Mouse (Mus musculus): ENCODE results near the gene Wdr76. TPM values are rescaled to one million over a fixed set of nuclear protein-coding genes. Genes with fewer than 3 reads are reported as not detected.
"Not testable (repeated sequence)": the region's sequence is repeated elsewhere in the genome, so short reads cannot be mapped to it uniquely, and the experiment has no call there.

The Wdr76 gene
- polyA plus RNA-seq, 1 experiment from 2014 or later: 7.5 TPM

DNA sequence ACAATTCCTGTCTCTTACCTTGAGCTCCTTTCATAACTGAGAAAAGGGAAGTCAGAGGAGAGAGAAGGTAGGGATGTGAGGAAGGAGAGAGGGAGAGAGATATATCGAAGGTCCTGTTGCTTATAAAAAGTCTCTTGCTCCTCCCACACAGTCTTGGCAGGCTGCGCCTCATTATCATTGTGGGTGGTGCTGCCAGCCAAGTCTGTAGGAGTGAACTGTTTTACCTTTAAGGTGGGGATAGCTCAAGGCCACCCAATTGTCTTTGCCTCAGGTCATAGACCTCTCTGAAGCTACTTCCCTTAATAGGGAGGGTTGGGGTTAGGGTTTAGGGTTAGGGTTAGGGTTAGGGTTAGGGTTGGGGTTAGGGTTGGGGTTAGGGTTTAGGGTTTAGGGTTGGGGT, 15.5 kb downstream of the Wdr76 start:
- no peaks in the 10 kb centered on the region for H3K4me1 ChIP-seq (replicated peaks)
- H3K4me3 ChIP-seq: no peak overlapping the region
- H3K9ac ChIP-seq: no peak overlapping the region
- no peak overlapping the region for H3K27ac ChIP-seq (ENCODE audit: poor library complexity, severe bottlenecking)
- H3K9me3 ChIP-seq (replicated peaks): no peaks in the 10 kb centered on the region
- no peaks in the 10 kb centered on the region for H3K27me3 ChIP-seq (replicated peaks)
- WGBS: 93% methylated on average over 2 of the region's 2 CpGs
- no peak overlapping the region for H3K4me2 ChIP-seq
- ATAC-seq (ENCODE audit: insufficient number of reproducible peaks, low FRiP score): no peak
- peaks cover 48% of the 10 kb centered on the region for H3K36me3 ChIP-seq

DNA sequence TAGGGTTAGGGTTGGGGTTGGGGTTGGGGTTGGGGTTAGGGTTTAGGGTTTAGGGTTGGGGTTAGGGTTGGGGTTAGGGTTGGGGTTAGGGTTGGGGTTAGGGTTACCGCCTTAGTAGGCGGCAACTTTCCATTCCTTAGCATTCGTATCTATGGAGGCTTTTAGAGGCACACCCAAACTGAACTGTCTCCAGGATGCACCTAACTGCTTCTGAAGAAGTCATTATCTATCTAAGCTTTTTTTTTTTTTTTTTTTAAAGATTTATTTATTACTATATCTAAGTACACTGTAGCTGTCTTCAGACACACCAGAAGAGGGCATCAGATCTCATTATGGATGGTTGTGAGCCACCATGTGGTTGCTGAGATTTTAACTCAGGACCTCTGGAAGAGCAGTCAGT, 16.3 kb downstream of the Wdr76 start:
- H3K9me3 ChIP-seq (replicated peaks); ATAC-seq (ENCODE audit: insufficient number of reproducible peaks, low FRiP score): not testable (repeated sequence)
- WGBS: 94% methylated on average over 3 of the region's 3 CpGs

DNA sequence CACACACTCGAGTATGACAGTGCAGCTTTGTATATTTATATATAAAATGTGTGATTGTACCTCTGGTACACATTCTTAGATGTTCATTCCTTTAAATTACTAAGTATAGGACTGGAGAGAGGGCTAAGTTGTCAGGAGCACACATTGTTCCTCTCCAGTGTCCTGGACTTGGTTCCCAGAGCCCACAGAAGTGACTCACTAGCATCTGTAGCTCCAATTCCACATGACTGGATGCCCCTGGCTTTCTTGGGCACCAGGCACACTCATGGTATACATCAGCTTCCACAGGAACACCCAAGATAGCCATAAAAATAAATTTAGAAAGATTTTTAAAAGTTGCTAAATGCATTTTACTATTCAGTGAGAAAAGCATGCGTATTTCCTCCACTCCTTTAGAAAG, 18.5 kb downstream of the Wdr76 start:
- Histone ChIP-seq H3K4me3 (no peak overlapping the region), H3K4me2 (no peak overlapping the region), H3K36me3 (peaks cover 37% of the 10 kb centered on the region), H3K9ac (no peak overlapping the region), H3K27ac (ENCODE audit: poor library complexity, severe bottlenecking) (no peak overlapping the region), H3K27me3 (replicated peaks) (no peaks in the 10 kb centered on the region), H3K4me1 (replicated peaks) (no peaks in the 10 kb centered on the region), H3K9me3 (replicated peaks) (no peaks in the 10 kb centered on the region)
- ATAC-seq (ENCODE audit: insufficient number of reproducible peaks, low FRiP score): no peak
- 92% methylated on average over 2 of the region's 2 CpGs for WGBS

More for the DNA sequence above, 16.3 kb downstream of the Wdr76 start:
- H3K4me1 ChIP-seq (replicated peaks); H3K27me3 ChIP-seq (replicated peaks); H3K4me3 ChIP-seq; H3K27ac ChIP-seq (ENCODE audit: poor library complexity, severe bottlenecking); H3K4me2 ChIP-seq; H3K9ac ChIP-seq: not testable (repeated sequence)
- H3K36me3 ChIP-seq: peaks cover 44% of the 10 kb centered on the region

- Histone ChIP-seq H3K36me3 (peaks cover 61% of the 10 kb centered on the region), H3K4me2 (no peak overlapping the region), H3K4me1 (replicated peaks) (peaks cover 15% of the 10 kb centered on the region), H3K27me3 (replicated peaks) (no peaks in the 10 kb centered on the region), H3K9me3 (replicated peaks) (no peaks in the 10 kb centered on the region; the same call in 1 of the 2 replicates), H3K9ac (no peak overlapping the region), H3K27ac (ENCODE audit: poor library complexity, severe bottlenecking) (no peak overlapping the region), H3K4me3 (no peak overlapping the region)
- WGBS: 92% methylated on average over 3 of the region's 3 CpGs
- no peak for ATAC-seq (ENCODE audit: insufficient number of reproducible peaks, low FRiP score)
Measured at GRCm38 (mm10) chr2:121544829-121545228, 38.3 kb downstream of the Wdr76 start.

DNA sequence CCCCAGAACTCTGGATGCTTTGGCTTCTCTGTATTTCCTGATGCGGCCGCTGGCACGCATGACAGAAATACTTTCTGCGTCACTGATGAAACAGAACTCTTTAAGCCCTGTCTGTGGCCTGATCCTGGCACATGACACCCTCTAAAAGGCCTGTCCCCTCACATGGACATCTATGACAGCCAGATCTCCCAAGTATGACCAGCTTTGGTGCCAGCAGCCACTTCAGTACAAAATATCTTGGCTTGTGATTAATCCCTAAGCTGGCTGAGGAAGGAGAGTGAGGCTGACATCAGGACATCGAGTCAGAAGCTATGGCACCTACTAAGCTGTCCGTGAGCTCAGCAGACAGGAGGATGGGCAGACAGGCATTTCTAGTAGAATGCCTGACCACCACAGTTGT, 43.1 kb downstream of the Wdr76 start:
- peaks cover 27% of the 10 kb centered on the region for H3K36me3 ChIP-seq
- H3K27ac ChIP-seq (ENCODE audit: poor library complexity, severe bottlenecking): peak overlapping the region; percentile 55
- H3K9ac ChIP-seq: peak overlapping the region; percentile 20; the same call in 1 of the 2 replicates
- H3K4me2 ChIP-seq: peak overlapping the region; percentile 58
- peak overlapping the region; percentile 20; the same call in 1 of the 2 replicates for H3K4me3 ChIP-seq
- no peaks in the 10 kb centered on the region for H3K27me3 ChIP-seq (replicated peaks)
- no peaks in the 10 kb centered on the region for H3K9me3 ChIP-seq (replicated peaks)
- 75% methylated on average over 6 of the region's 6 CpGs for WGBS
- ATAC-seq (ENCODE audit: insufficient number of reproducible peaks, low FRiP score): no peak
- peaks cover 33% of the 10 kb centered on the region for H3K4me1 ChIP-seq (replicated peaks)

DNA sequence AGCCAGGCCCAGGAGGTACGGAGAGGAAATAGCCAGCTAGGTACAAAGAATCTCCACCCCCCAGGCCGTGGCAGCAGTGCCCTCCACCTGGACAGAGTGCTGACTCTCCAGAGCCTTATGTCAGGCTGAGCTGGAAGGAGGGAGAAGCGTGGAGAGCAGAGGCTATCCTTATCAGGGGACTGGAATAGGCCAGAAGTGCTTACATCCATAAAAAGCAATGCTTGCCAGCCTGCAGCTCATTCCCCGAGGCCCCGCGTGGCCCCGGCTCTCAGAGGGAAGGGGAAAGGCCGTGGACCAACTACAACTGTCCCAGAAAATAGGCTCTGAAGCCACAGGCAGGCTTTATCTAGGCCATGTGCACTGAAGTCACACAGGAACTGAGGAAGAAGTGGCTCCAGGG, 44.7 kb downstream of the Wdr76 start:
- Histone ChIP-seq H3K27me3 (replicated peaks) (no peaks in the 10 kb centered on the region), H3K4me1 (replicated peaks) (peaks cover 33% of the 10 kb centered on the region), H3K4me3 (peak overlapping the region; percentile 40), H3K27ac (ENCODE audit: poor library complexity, severe bottlenecking) (peak overlapping the region; percentile 95), H3K36me3 (peaks cover 15% of the 10 kb centered on the region), H3K9me3 (replicated peaks) (no peaks in the 10 kb centered on the region), H3K9ac (peak overlapping the region; percentile 59), H3K4me2 (peak overlapping the region; percentile 58)
- peak; percentile 64 for ATAC-seq (ENCODE audit: insufficient number of reproducible peaks, low FRiP score)
- 22% methylated on average over 8 of the region's 8 CpGs for WGBS

DNA sequence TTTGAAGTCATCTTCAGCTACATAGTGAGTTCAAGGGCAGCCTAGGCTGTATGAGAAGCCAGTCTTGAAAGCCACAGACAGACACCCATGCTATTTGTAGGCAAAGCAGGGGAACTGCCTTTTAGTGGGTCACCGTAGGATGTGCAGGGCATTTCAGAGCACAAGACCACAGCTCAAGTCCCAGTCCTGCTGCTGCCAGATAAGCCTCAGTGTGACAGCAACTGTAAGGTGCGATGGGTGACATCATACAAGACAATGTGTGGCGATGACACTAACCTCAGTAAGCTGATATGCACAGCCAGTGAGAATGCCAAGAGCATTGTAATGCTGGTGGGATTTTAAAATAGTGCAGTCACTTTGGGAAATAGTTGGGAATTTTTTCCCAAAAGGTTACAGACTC, 56.6 kb downstream of the Wdr76 start:
- Histone ChIP-seq H3K4me2 (no peak overlapping the region), H3K27me3 (replicated peaks) (peaks cover 3% of the 10 kb centered on the region; the same call in 1 of the 2 replicates), H3K4me3 (no peak overlapping the region), H3K9me3 (replicated peaks) (no peaks in the 10 kb centered on the region), H3K4me1 (replicated peaks) (0 out of 2 replicates have a peak, but pooled peaks cover 8% of the 10 kb centered on the region), H3K9ac (no peak overlapping the region), H3K36me3 (no peaks in the 10 kb centered on the region), H3K27ac (ENCODE audit: poor library complexity, severe bottlenecking) (no peak overlapping the region)
- 45% methylated on average over 3 of the region's 3 CpGs for WGBS
- ATAC-seq (ENCODE audit: insufficient number of reproducible peaks, low FRiP score): no peak

GRCm38 (mm10) chr2:121565911-121566310, 59.4 kb downstream of the Wdr76 start:
- H3K4me1 ChIP-seq (replicated peaks): peaks cover 12% of the 10 kb centered on the region
- H3K9me3 ChIP-seq (replicated peaks): no peaks in the 10 kb centered on the region
- peaks cover 11% of the 10 kb centered on the region for H3K27me3 ChIP-seq (replicated peaks)
- 60% methylated on average over 5 of the region's 5 CpGs for WGBS
- H3K9ac ChIP-seq: no peak overlapping the region
- H3K4me3 ChIP-seq: no peak overlapping the region
- H3K36me3 ChIP-seq: no peaks in the 10 kb centered on the region
- no peak overlapping the region for H3K27ac ChIP-seq (ENCODE audit: poor library complexity, severe bottlenecking)
- no peak overlapping the region for H3K4me2 ChIP-seq
- ATAC-seq (ENCODE audit: insufficient number of reproducible peaks, low FRiP score): no peak

DNA sequence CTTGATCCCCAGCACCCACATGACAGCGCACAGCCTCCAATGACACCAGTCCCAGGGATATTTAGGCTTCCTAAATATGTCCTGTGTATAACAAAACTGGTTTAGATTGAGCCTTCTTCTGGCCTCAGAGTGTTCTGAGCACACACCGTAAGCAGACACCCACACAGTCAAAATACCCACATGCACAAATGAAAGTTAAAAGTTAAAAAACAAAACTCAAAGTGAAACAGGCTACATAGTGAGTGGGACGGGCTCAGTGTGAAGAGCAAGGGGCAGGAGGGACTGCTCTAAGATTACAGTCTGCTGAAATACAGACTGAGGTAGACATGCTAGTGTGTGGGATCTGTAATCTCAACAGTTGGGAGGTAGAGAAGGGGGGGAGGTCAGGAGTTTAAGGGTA, 63.5 kb downstream of the Wdr76 start:
- H3K36me3 ChIP-seq: no peaks in the 10 kb centered on the region
- peaks cover 15% of the 10 kb centered on the region for H3K27me3 ChIP-seq (replicated peaks)
- H3K4me3 ChIP-seq: no peak overlapping the region
- 86% methylated on average over 3 of the region's 3 CpGs for WGBS
- H3K9me3 ChIP-seq (replicated peaks): no peaks in the 10 kb centered on the region
- peaks cover 27% of the 10 kb centered on the region for H3K4me1 ChIP-seq (replicated peaks)
- ATAC-seq (ENCODE audit: insufficient number of reproducible peaks, low FRiP score): no peak
- no peak overlapping the region for H3K9ac ChIP-seq
- H3K27ac ChIP-seq (ENCODE audit: poor library complexity, severe bottlenecking): no peak overlapping the region
- H3K4me2 ChIP-seq: no peak overlapping the region

DNA sequence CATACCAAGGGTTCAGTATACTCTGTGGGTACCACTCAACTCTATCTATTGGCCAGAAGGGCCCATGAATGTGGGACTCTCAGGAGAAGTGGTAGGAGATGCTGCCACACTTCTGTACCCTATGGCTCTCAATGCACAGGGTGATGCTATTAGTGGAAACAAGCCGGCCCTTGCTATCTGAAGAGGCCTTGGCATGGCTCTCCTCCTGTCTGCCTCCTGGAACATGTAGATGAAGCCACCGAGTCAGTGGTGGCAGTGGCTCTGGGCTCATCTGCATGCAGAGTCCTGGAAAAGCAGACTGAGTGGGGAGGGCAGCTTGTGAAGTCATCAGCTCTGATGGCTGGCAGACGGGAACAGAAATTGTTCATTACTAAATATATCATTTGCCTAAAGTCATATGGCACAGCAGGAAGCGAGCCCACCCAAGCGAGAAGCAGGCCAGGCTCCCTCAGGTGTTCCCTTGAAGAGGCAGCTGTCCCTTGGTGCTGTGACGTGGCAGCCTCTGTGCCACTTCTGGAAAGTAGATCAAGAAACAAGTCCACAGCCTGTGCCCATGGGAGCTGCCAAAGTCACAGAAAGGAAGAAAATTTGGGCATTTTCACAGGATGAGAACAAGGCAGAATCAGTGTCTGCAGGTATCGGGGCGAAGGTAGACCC, 64.6 kb downstream of the Wdr76 start:
- Histone ChIP-seq H3K4me2 (no peak overlapping the region), H3K9me3 (replicated peaks) (no peaks in the 10 kb centered on the region), H3K4me1 (replicated peaks) (peaks cover 33% of the 10 kb centered on the region), H3K4me3 (no peak overlapping the region), H3K36me3 (no peaks in the 10 kb centered on the region), H3K9ac (no peak overlapping the region), H3K27me3 (replicated peaks) (peaks cover 15% of the 10 kb centered on the region), H3K27ac (ENCODE audit: poor library complexity, severe bottlenecking) (no peak overlapping the region)
- WGBS: 48% methylated on average over 8 of the region's 8 CpGs
- no peak for ATAC-seq (ENCODE audit: insufficient number of reproducible peaks, low FRiP score)

- H3K27me3 ChIP-seq (replicated peaks): peaks cover 15% of the 10 kb centered on the region
- 12% methylated on average over 7 of the region's 7 CpGs for WGBS
- peak; percentile 52; the same call in 1 of the 2 replicates for ATAC-seq (ENCODE audit: insufficient number of reproducible peaks, low FRiP score)
- no peak overlapping the region for H3K4me3 ChIP-seq
- no peak overlapping the region for H3K4me2 ChIP-seq
- no peak overlapping the region for H3K27ac ChIP-seq (ENCODE audit: poor library complexity, severe bottlenecking)
- no peaks in the 10 kb centered on the region for H3K9me3 ChIP-seq (replicated peaks)
- peaks cover 31% of the 10 kb centered on the region for H3K4me1 ChIP-seq (replicated peaks)
- no peaks in the 10 kb centered on the region for H3K36me3 ChIP-seq
- H3K9ac ChIP-seq: no peak overlapping the region
Measured at GRCm38 (mm10) chr2:121571780-121572179, 65.3 kb downstream of the Wdr76 start.
